Mouse (Mus musculus) limb, embryonic 14.5 days (tissue): Measurements from ENCODE around the gene 2610301B20Rik. TPM values are rescaled to one million over a fixed set of nuclear protein-coding genes. Genes with fewer than 3 reads are reported as not detected.
A peak's percentile ranks its signal among the peaks of the same experiment; 100 is the strongest.

Experiments used
- ATAC-seq: fragments of 200-750 bp; cut with Nextera tagmentation; 2 replicates; pipeline ENCODE4 v1.8.0; 2017; ENCODE audit warnings: low read depth, moderate number of reproducible peaks, moderate TSS enrichment; ENCODE audit not compliant: low FRiP score
- DNase-seq: peaks from one replicate; pipeline ENCODE4 v3.0.0-alpha.2; 2015; ENCODE audit warnings: low spot score
- H3K27ac ChIP-seq: fragments of 300-500 bp; sonication (generic); replicated peaks from 2 replicates; pipeline ENCODE4 v1.5.1; 2014; ENCODE audit warnings: low read depth, mild to moderate bottlenecking, low read length, moderate library complexity, mixed read lengths
- H3K27me3 ChIP-seq: fragments of 300-500 bp; sonication (generic); 2 replicates; pipeline ENCODE4 v1.6.1; 2014; ENCODE audit warnings: low read length, mixed read lengths; ENCODE audit not compliant: control insufficient read depth, insufficient read depth
- H3K36me3 ChIP-seq: fragments of 300-500 bp; sonication (generic); 2 replicates; pipeline ENCODE4 v1.6.1; 2014; ENCODE audit warnings: mild to moderate bottlenecking, low read length, moderate library complexity, mixed read lengths; ENCODE audit not compliant: control insufficient read depth, insufficient read depth
- H3K4me1 ChIP-seq: fragments of 300-500 bp; sonication (generic); 2 replicates; pipeline ENCODE4 v1.6.1; 2014; ENCODE audit warnings: antibody characterized with exemption, low read length, mixed read lengths; ENCODE audit not compliant: control insufficient read depth, insufficient read depth
- H3K4me2 ChIP-seq: fragments of 300-500 bp; sonication (generic); replicated peaks from 2 replicates; pipeline ENCODE4 v1.6.1; 2014; ENCODE audit warnings: low read depth, mild to moderate bottlenecking, low read length, moderate library complexity; ENCODE audit not compliant: severe bottlenecking
- H3K4me3 ChIP-seq: fragments of 300-500 bp; sonication (generic); replicated peaks from 2 replicates; pipeline ENCODE4 v1.5.1; 2014; ENCODE audit warnings: low read length
- H3K9ac ChIP-seq: fragments of 300-500 bp; sonication (generic); 2 replicates; pipeline ENCODE4 v1.6.1; 2014; ENCODE audit warnings: mild to moderate bottlenecking, low read depth, low read length, moderate library complexity; ENCODE audit not compliant: severe bottlenecking
- H3K9me3 ChIP-seq: fragments of 300-500 bp; sonication (generic); 2 replicates; pipeline ENCODE4 v1.6.1; 2016; ENCODE audit warnings: low read length; ENCODE audit not compliant: control insufficient read depth
- POLR2A ChIP-seq: fragments of 200-500 bp; IDR thresholded peaks from 2 replicates; pipeline ENCODE4 v1.8.0; 2012; ENCODE audit warnings: inconsistent platforms, mild to moderate bottlenecking, moderate library complexity, borderline replicate concordance; ENCODE audit not compliant: insufficient read depth, insufficient read length; ENCODE audit errors: extremely low read depth
- WGBS: fragments of 180-500 bp; shearing (Covaris S2); extraction: QIAGEN DNeasy Blood & Tissue Kit; methylation state at CpG from one replicate; pipeline ENCODE4 v1.1.7; 2014; 5-methylcytosine and 5-hydroxymethylcytosine counted together
- microRNA-seq: library from miRNA; unstranded; fragments of <30 nt; microRNA quantifications from one replicate; pipeline ENCODE4, GENCODE M21; 2016
- polyA plus RNA-seq, 2 experiments: library from polyadenylated mRNA; depleted of rRNA in 1 of 2; stranded (reverse) in 1 of 2; unstranded in 1 of 2; fragments of >200 nt; fragmentation: Nextera tagmentation in 1 of 2; extraction: Ambion mirVana in 1 of 2; gene quantifications; 2 replicates each; pipeline versions ENCODE4 v1.2.1 to v1.2.3; 2012 to 2014

Gene 2610301B20Rik
- polyA plus RNA-seq, 2 experiments, result 25.2 to 30.4 TPM

DNA sequence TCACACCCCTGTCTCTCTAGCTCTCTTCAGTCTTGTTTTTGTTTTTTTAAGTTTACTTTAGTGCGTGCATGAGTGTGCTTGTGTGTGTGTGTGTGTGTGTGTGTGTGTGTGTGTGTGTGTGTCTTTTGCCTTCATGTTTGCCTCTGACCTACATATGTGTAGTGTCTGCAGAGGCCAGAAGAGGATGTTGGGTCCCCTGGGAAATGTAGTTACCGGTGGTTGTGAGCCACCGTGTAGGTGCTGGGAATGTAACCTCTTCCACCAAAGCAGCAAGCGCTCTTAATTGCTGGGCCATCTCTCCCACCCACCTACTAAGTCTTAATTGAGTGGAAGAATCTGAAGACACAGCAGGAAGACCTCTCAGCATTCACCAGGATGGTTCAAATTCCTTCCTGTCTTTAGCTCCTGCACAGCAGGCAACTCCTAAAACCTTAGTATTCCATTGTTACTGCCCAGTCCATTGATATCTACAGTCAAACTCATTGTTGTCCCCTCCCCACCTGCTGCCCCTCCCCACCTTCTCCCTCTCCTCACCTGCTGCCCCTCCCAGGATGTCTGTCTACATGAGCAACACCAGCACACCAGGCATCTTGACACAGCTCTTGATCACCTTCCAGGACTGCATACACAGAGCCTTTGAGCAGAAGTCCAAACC is 57.9 kb downstream of the 2610301B20Rik start:
- DNase-seq, result no peak
- no peaks in the 10 kb centered on the region for H3K36me3 ChIP-seq
- H3K9me3 ChIP-seq, result no peaks in the 10 kb centered on the region
- WGBS, result 53% methylated on average over 4 of the region's 4 CpGs
- ATAC-seq, result no peak
- no peaks in the 10 kb centered on the region for H3K27me3 ChIP-seq
- H3K9ac ChIP-seq, result no peak overlapping the region
- no peak overlapping the region for H3K4me3 ChIP-seq
- H3K4me2 ChIP-seq, result no peak overlapping the region
- no peaks in the 10 kb centered on the region for H3K4me1 ChIP-seq
- no peak for TF ChIP-seq POLR2A
- no peak overlapping the region for H3K27ac ChIP-seq

- no peaks in the 10 kb centered on the region for H3K27me3 ChIP-seq
- WGBS, result 78% methylated on average over 5 of the region's 5 CpGs
- no peaks in the 10 kb centered on the region for H3K4me1 ChIP-seq
Observed at GRCm38 (mm10) chr4:10932782-10933181, 58.5 kb downstream of the 2610301B20Rik start.

GRCm38 (mm10) chr4:10936766-10937165 is 62.5 kb downstream of the 2610301B20Rik start:
- H3K27me3 ChIP-seq, result no peaks in the 10 kb centered on the region
- WGBS, result 84% methylated on average over 4 of the region's 4 CpGs
- ATAC-seq, result no peak
- no peaks in the 10 kb centered on the region for H3K9me3 ChIP-seq
- no peak for TF ChIP-seq POLR2A
- H3K4me1 ChIP-seq, result no peaks in the 10 kb centered on the region
- no peak overlapping the region for H3K27ac ChIP-seq
- no peaks in the 10 kb centered on the region for H3K36me3 ChIP-seq
- H3K4me3 ChIP-seq, result no peak overlapping the region
- H3K4me2 ChIP-seq, result no peak overlapping the region
- no peak for DNase-seq
- no peak overlapping the region for H3K9ac ChIP-seq

More at GRCm38 (mm10) chr4:10932782-10933181, 58.5 kb downstream of the 2610301B20Rik start:
- ATAC-seq (no peak), DNase-seq (no peak)
- Histone ChIP-seq H3K27ac (no peak overlapping the region), H3K36me3 (no peaks in the 10 kb centered on the region), H3K4me2 (no peak overlapping the region), H3K4me3 (no peak overlapping the region), H3K9me3 (no peaks in the 10 kb centered on the region), H3K9ac (no peak overlapping the region)
- no peak for TF ChIP-seq POLR2A

Small RNA genes within 50 kb of the gene (microRNA-seq; reads per million reads assigned to microRNA genes)
- not detected for gene Mir3471-1
- gene n-TSaga9, result 3.4 reads per million, percentile 8 among the genes with 10 or more reads in this experiment
